Mouse (Mus musculus): ENCODE data around the gene Crnkl1. TPM values are rescaled to one million over a fixed set of nuclear protein-coding genes. Genes with fewer than 3 reads are reported as not detected.
A peak's percentile ranks its signal among the peaks of the same experiment; 100 is the strongest.

The Crnkl1 gene
- polyA plus RNA-seq, 1 experiment from 2014 or later: 27.7 TPM

- no peaks in the 10 kb centered on the region for H3K9me3 ChIP-seq (replicated peaks)
- peaks cover 32% of the 10 kb centered on the region for H3K36me3 ChIP-seq
- 44% methylated on average over 14 of the region's 14 CpGs for WGBS
- no peak for ATAC-seq (ENCODE audit: insufficient number of reproducible peaks, low FRiP score, low TSS enrichment, low read depth)
- H3K27ac ChIP-seq (replicated peaks): peak overlapping the region; percentile 87
- peaks cover 83% of the 10 kb centered on the region for H3K4me1 ChIP-seq
- H3K9ac ChIP-seq: no peak overlapping the region
- H3K4me2 ChIP-seq (replicated peaks): no peak overlapping the region
- H3K27me3 ChIP-seq: no peaks in the 10 kb centered on the region
- H3K4me3 ChIP-seq (replicated peaks): no peak overlapping the region
These were observed 49.7 kb downstream of the Crnkl1 start for GRCm38 (mm10) chr2:145884913-145885785.

- Histone ChIP-seq H3K27ac (replicated peaks) (peak overlapping the region; percentile 87), H3K4me1 (peaks cover 79% of the 10 kb centered on the region), H3K9me3 (replicated peaks) (no peaks in the 10 kb centered on the region), H3K27me3 (no peaks in the 10 kb centered on the region), H3K9ac (0 out of 2 replicates have a peak overlapping the region, but pooled peaks have one; percentile 4), H3K36me3 (peaks cover 37% of the 10 kb centered on the region), H3K4me2 (replicated peaks) (no peak overlapping the region), H3K4me3 (replicated peaks) (no peak overlapping the region)
- WGBS: 21% methylated on average over 17 of the region's 17 CpGs
- ATAC-seq (ENCODE audit: insufficient number of reproducible peaks, low FRiP score, low TSS enrichment, low read depth): no peak
These were observed 50.5 kb downstream of the Crnkl1 start for GRCm38 (mm10) chr2:145884036-145884912.

- ATAC-seq (ENCODE audit: insufficient number of reproducible peaks, low FRiP score, low TSS enrichment, low read depth): no peak
- H3K27me3 ChIP-seq: no peaks in the 10 kb centered on the region
- H3K27ac ChIP-seq (replicated peaks): peak overlapping the region; percentile 95
- no peak overlapping the region for H3K9ac ChIP-seq
- H3K4me3 ChIP-seq (replicated peaks): no peak overlapping the region
- 13% methylated on average over 2 of the region's 2 CpGs for WGBS
- H3K4me1 ChIP-seq: peaks cover 61% of the 10 kb centered on the region
- peaks cover 56% of the 10 kb centered on the region for H3K36me3 ChIP-seq
- H3K4me2 ChIP-seq (replicated peaks): no peak overlapping the region
- no peaks in the 10 kb centered on the region for H3K9me3 ChIP-seq (replicated peaks)
These were observed 52.4 kb downstream of the Crnkl1 start for GRCm38 (mm10) chr2:145882398-145882797.

GRCm38 (mm10) chr2:145881932-145882331 is 52.9 kb downstream of the Crnkl1 start:
- Histone ChIP-seq H3K36me3 (peaks cover 56% of the 10 kb centered on the region), H3K27ac (replicated peaks) (peak overlapping the region; percentile 95), H3K9me3 (replicated peaks) (no peaks in the 10 kb centered on the region), H3K4me1 (peaks cover 56% of the 10 kb centered on the region), H3K4me2 (replicated peaks) (0 out of 2 replicates have a peak overlapping the region, but pooled peaks have one; percentile 37), H3K4me3 (replicated peaks) (no peak overlapping the region), H3K9ac (no peak overlapping the region), H3K27me3 (no peaks in the 10 kb centered on the region)
- no peak for ATAC-seq (ENCODE audit: insufficient number of reproducible peaks, low FRiP score, low TSS enrichment, low read depth)
- WGBS: 61% methylated on average over 5 of the region's 5 CpGs

GRCm38 (mm10) chr2:145880887-145881747 is 53.7 kb downstream of the Crnkl1 start:
- peak; percentile 65 for ATAC-seq (ENCODE audit: insufficient number of reproducible peaks, low FRiP score, low TSS enrichment, low read depth)
- no peak overlapping the region for H3K9ac ChIP-seq
- H3K27me3 ChIP-seq: no peaks in the 10 kb centered on the region
- H3K4me3 ChIP-seq (replicated peaks): peak overlapping the region; percentile 15; the same call in 1 of the 2 replicates
- H3K4me2 ChIP-seq (replicated peaks): peak overlapping the region; percentile 37; the same call in 1 of the 2 replicates
- peak overlapping the region; percentile 95 for H3K27ac ChIP-seq (replicated peaks)
- peaks cover 54% of the 10 kb centered on the region for H3K4me1 ChIP-seq
- peaks cover 59% of the 10 kb centered on the region for H3K36me3 ChIP-seq
- H3K9me3 ChIP-seq (replicated peaks): no peaks in the 10 kb centered on the region
- 31% methylated on average over 11 of the region's 11 CpGs for WGBS

- Histone ChIP-seq H3K27me3 (no peaks in the 10 kb centered on the region), H3K4me2 (replicated peaks) (no peak overlapping the region), H3K4me3 (replicated peaks) (no peak overlapping the region), H3K36me3 (peaks cover 39% of the 10 kb centered on the region), H3K4me1 (peaks cover 21% of the 10 kb centered on the region), H3K27ac (replicated peaks) (no peak overlapping the region), H3K9me3 (replicated peaks) (no peaks in the 10 kb centered on the region), H3K9ac (no peak overlapping the region)
- ATAC-seq (ENCODE audit: insufficient number of reproducible peaks, low FRiP score, low TSS enrichment, low read depth): no peak
- WGBS: 73% methylated on average over 3 of the region's 3 CpGs
These were observed 57.6 kb downstream of the Crnkl1 start for GRCm38 (mm10) chr2:145877191-145877590.

- 67% methylated on average over 3 of the region's 3 CpGs for WGBS
- no peak overlapping the region for H3K4me2 ChIP-seq (replicated peaks)
These were observed 59.8 kb downstream of the Crnkl1 start for GRCm38 (mm10) chr2:145874879-145875482.

GRCm38 (mm10) chr2:145873953-145874352 is 60.9 kb downstream of the Crnkl1 start:
- H3K4me1 ChIP-seq: no peaks in the 10 kb centered on the region
- ATAC-seq (ENCODE audit: insufficient number of reproducible peaks, low FRiP score, low TSS enrichment, low read depth): no peak
- WGBS: 75% methylated on average over 1 of the region's 1 CpGs

More at GRCm38 (mm10) chr2:145874879-145875482, 59.8 kb downstream of the Crnkl1 start:
- H3K9me3 ChIP-seq (replicated peaks): no peaks in the 10 kb centered on the region
- no peaks in the 10 kb centered on the region for H3K4me1 ChIP-seq
- H3K9ac ChIP-seq: no peak overlapping the region
- peaks cover 34% of the 10 kb centered on the region for H3K36me3 ChIP-seq
- H3K27ac ChIP-seq (replicated peaks): no peak overlapping the region
- no peak overlapping the region for H3K4me3 ChIP-seq (replicated peaks)
- no peaks in the 10 kb centered on the region for H3K27me3 ChIP-seq
- ATAC-seq (ENCODE audit: insufficient number of reproducible peaks, low FRiP score, low TSS enrichment, low read depth): no peak

GRCm38 (mm10) chr2:145872099-145872498 is 62.7 kb downstream of the Crnkl1 start:
- no peak overlapping the region for H3K4me3 ChIP-seq (replicated peaks)
- no peak overlapping the region for H3K4me2 ChIP-seq (replicated peaks)
- ATAC-seq (ENCODE audit: insufficient number of reproducible peaks, low FRiP score, low TSS enrichment, low read depth): no peak
- 85% methylated on average over 1 of the region's 1 CpGs for WGBS
- no peak overlapping the region for H3K27ac ChIP-seq (replicated peaks)
- H3K4me1 ChIP-seq: no peaks in the 10 kb centered on the region
- no peaks in the 10 kb centered on the region for H3K27me3 ChIP-seq
- H3K9me3 ChIP-seq (replicated peaks): no peaks in the 10 kb centered on the region
- H3K9ac ChIP-seq: no peak overlapping the region
- H3K36me3 ChIP-seq: peaks cover 34% of the 10 kb centered on the region

More at GRCm38 (mm10) chr2:145873953-145874352, 60.9 kb downstream of the Crnkl1 start:
- Histone ChIP-seq H3K27ac (replicated peaks) (no peak overlapping the region), H3K36me3 (peaks cover 36% of the 10 kb centered on the region), H3K4me2 (replicated peaks) (no peak overlapping the region), H3K27me3 (no peaks in the 10 kb centered on the region), H3K9me3 (replicated peaks) (no peaks in the 10 kb centered on the region), H3K4me3 (replicated peaks) (no peak overlapping the region), H3K9ac (no peak overlapping the region)

GRCm38 (mm10) chr2:145871308-145871707 is 63.5 kb downstream of the Crnkl1 start:
- no peaks in the 10 kb centered on the region for H3K4me1 ChIP-seq
- peaks cover 34% of the 10 kb centered on the region; the same call in 1 of the 2 replicates for H3K36me3 ChIP-seq
- no peak for ATAC-seq (ENCODE audit: insufficient number of reproducible peaks, low FRiP score, low TSS enrichment, low read depth)
- H3K9ac ChIP-seq: no peak overlapping the region
- no peak overlapping the region for H3K4me2 ChIP-seq (replicated peaks)
- 77% methylated on average over 4 of the region's 4 CpGs for WGBS
- no peak overlapping the region for H3K27ac ChIP-seq (replicated peaks)
- no peaks in the 10 kb centered on the region for H3K27me3 ChIP-seq
- no peak overlapping the region for H3K4me3 ChIP-seq (replicated peaks)
- no peaks in the 10 kb centered on the region for H3K9me3 ChIP-seq (replicated peaks)

All from embryonic facial prominence, embryonic 15.5 days (tissue).